Mouse (Mus musculus): ENCODE measurements around the gene Akap10.
A peak's percentile ranks its signal among the peaks of the same experiment; 100 is the strongest.
"Not testable (repeated sequence)": the region's sequence is repeated elsewhere in the genome, so short reads cannot be mapped to it uniquely, and the experiment has no call there.

The Akap10 gene

DNA sequence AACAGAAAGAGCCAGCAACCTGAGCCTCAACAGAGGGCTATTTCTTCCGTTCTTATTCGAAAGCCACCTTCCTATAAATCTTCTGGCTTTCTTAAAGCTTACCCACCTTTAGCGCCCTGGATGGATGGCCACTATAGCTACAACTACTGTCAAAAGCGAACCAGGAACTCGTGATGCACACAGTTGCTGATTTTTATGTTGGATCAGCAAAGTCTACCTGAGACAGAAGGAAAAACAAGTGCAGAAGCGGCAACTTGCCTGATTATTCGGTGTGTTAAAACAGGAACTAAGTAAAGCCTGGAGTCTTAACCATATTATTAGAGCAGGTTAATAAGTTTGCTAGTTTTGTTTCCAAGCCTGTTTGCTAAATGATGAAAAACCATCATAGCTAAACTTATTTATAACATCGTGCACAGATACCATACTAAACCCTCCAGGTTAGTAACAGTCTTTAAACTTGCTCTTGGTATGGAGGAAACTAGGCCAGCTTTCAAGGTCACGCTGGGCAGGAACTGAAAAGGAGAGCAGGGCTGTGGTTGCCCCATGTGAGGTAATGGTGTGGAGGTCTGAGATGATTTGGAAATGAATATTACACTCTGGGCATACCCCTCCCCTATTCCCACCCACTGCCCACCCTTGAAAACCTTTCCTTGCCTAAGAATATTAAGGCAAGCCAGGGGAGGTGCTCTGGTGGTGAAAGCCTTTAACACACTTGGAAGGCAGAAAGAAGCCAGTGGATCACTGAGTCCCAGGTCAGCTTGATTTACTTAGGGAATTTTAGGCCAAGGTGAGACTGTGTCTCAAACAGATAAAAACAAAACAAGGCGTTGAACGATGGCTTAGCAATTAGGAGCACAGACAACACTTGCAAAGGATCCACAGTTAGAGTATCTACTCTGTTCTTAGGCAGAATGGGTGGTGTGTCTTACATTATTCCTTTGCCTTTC lies 861 bp upstream of the Akap10 start:
- no peak for DNase-seq (ENCODE audit: low read depth in 1 of 2, low spot score in 2 of 2)

DNA sequence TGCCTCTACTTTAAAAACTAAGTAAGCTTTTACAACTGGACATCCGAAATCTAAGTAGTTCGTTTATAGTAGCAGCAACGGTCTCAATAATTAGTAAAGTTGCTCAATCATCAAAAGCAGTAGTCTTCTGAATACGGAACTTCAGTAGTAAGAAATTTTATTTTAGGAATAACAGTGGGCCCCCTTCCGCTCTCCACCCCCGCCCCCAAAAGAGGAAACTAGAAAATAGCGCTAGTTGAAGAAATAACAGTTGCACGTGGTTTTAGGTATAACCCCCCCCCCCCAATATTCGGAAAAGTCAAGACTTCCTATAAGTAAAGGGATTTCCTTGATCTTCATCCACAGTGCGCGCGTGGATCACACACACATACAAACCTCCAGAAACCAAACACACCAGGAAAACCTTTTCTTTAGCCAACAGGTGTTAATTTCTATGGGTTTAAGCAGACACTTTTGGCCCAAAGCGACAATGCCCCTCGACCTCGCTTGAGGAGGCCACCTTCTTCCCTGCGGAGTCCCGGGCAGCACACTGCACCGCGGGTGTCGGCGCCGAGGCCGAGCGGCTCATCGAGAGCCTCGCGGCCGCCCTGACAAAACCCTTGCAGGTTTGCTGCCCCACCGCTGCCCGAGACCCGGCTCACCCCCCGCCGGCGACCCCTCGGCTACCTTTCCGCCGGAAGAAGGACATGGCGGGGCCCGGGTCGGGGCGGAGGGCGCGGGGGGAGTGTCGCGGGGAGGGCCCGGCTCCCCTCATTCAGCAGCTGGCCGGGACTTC lies 542 bp downstream of the Akap10 start:
- no peak for DNase-seq (ENCODE audit: low read depth in 1 of 2, low spot score in 2 of 2)

DNA sequence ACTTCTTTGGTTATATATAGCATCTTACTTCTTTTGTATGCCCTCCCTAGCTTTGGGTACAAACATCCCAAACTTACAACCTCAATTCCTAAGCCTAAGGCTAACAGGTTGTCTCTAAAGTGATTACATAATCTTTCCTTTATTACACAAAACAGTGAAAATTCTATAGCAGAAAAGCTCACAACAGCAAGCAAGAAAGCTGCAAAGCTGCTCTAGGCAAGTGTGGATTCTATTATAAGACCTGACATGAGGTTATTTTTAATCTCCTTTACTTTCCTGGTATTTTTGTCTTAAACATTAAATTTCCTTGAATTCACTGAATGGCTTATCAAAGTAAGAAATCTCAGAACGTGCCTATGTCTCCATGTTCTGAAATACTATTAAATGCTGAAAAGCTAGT lies 6.7 kb downstream of the Akap10 start:
- DNase-seq (ENCODE audit: low read depth in 1 of 2, low spot score in 2 of 2): no peak

DNA sequence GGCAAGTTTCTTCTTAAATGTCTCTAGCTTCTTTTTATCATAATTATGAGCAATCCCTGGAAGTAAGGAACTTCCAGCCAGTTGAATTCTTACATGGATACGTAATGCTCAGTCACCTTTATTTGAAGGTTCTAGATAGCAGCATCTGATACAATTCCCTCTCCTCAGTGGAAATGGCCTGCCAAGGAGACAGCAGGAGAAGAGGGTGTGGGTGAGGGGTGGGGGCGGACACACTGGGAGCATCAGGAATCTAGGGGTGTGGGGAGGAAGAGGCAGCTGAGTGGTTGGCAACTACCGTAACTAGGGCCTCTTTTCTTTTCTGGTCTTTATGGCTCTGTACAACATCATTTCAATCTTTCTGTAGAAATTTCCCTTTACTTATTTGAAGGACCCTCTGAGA lies 10.3 kb downstream of the Akap10 start:
- DNase-seq (ENCODE audit: low read depth in 1 of 2, low spot score in 2 of 2): no peak

DNA sequence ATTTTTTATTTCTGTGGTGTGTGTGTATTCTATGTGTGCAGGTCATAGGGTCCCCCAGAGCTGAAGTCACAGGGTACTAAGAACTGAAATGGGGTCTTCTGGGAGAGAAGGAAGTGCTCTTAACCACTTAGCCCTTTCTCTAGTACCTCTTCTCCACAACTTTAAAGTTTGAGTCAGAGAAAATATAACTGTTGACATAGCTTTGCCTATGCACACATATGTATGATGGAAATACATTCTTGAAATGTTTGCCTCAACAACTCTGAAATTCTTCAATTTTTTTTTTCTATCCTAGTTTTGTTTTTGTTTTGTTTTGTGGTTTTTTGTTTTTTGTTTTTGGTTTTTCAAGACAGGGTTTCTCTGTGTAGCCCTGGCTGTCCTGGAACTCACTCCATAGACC lies 21.7 kb downstream of the Akap10 start:
- DNase-seq (ENCODE audit: low read depth in 1 of 2, low spot score in 2 of 2): no peak

DNA sequence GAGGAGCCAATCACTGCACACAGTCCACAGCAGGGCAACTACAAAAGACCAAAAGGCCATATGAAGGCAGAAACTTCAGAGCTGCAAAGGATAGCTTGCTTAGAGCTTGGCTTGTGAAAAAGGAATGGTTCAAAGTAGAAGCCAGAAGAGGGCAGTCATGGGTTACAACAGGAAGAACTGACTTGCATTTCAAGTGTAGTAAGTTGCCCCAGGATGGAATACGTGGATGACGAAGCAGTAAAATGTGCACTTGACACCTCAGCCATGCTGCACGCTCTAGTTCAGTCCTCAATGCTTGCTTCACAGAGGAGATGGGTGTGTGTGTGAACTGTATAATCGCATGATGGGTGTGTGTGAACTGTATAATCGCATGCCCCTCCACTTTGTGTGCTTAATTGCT lies 47.9 kb downstream of the Akap10 start:
- DNase-seq (ENCODE audit: low read depth in 1 of 2, low spot score in 2 of 2): no peak

DNA sequence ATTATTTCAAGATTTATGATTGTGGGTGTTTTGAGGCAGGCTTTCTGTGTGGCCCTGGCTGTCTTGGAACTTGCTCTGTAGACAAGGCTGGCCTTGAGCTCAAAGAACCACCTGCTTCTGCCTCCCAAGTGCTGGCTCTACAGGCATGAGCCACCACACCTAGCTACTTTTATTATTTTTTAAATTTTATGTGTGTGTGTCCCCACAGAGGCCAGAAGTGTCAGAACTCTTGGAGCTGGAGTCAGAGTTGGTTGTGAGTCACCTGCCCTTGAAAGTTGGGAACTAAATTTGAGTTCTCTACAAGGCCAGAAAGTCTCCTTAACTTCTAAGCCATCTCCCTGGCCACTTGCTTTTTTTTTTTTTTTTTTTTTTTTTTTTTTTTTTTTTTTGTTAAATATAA lies 50.1 kb downstream of the Akap10 start:
- no peak for DNase-seq (ENCODE audit: low read depth in 1 of 2, low spot score in 2 of 2)

DNA sequence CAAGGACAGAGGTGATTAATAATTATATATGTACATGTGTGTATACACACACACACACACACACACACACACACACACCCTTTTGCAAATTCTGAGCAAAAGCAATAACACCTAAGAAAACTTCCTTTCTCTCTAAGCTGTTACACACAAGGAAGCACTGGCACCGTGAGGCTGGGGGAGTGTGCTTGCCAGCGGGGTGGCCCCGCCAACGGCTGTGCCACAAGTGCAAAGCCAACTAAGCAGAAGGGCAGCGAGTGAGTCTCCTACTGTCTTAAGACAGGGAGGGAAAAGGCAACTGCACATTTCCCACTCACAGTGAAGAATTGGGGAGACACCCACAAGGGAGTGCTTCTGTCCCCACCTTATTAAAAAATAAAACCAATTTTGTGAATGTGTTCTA lies 58.2 kb downstream of the Akap10 start:
- DNase-seq (ENCODE audit: low read depth in 1 of 2, low spot score in 2 of 2): no peak

DNA sequence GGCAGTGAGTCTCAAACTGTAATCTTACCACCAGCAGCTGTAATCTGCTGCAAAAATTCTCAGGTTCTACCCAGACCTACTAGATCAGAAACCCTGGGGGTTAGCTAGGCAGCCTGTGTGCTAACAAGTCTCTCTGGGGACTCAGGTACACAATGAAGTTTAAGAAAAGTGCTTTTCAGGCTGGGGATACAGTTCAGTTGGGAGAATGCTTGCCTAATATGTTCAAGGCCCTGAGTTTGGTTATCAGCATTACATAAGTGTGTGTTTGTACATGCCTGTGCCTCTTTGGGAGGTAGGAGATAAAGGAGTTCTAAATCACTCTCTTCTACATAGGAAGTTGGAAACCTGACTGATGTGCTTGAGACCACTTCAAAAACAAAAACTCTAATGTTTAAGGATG lies 63.2 kb downstream of the Akap10 start:
- no peak for DNase-seq (ENCODE audit: low read depth in 1 of 2, low spot score in 2 of 2)

DNA sequence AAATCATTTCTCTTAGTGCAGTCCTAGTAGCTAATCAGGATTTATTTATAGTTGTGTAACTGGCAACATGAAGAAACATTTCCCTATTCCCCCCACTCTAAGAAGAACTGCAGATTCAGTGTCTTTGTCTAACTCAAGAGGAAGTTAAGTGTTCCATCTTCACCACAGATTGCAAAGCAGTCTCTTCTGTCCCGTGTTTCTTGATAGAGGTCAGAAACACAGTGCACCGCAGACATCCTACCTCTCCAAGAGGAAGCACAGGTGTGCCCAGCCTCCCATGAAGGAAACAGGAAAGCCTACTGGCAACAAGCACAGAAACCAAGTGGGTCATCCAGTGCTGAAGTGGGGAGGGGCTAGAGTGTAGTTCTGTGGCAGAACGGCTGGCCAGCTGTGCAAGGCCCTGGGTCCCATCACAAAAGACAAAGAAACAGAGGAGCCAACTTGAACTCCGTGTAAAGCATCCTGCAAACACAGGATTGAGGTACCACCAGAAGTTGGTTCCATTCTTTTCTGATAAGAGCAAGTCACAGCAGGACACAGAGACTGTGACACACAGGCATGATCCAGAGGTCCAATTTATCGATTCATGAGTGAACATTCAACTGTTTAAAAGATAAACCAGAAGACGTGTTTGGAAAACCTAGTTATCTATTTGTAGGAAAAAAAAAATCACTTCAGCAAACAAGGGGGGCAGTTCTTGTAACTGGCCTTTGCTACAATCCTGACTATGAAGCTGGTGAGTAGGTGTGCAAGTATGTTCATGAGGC lies 68.1 kb downstream of the Akap10 start:
- no peak for DNase-seq (ENCODE audit: low read depth in 1 of 2, low spot score in 2 of 2)

DNA sequence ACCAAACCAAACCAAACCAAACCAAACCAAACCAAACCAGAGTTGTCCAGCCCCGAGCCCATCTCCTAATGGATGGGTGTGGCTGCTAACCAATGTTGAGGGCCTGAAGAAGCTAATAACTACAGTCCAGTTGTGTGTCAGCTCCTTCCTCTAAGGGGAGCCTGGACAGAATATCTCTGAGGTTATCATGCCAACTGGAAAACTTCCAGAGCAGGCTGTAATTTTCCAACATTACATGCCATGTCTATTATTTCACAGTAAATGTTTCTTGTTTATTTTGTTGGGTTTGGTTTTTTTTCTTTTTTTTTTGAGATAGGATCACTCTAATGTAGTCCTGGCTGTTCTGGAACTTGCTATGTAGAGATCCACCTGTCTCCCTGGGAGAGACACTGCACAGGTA lies 70.7 kb downstream of the Akap10 start:
- no peak for DNase-seq (ENCODE audit: low read depth in 1 of 2, low spot score in 2 of 2)

DNA sequence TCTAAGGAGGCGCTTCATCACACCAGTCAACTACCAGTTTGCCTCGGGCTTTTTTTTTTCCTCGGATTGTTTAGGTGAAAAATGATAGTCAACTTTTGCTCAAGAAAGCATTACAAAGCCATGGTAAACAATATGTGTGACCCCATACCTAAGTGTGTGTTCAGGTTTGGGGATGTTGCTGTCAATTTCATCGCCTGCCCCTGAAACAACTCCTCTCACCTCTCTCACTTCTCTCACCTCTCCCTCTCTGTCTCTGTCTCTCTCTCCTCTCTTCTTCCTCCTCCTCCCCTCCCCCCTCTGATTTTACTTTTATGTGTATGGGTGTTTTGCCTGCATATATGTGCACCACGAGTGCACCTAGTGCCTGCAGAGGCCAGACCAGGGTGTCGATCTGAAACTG lies 74.5 kb downstream of the Akap10 start:
- no peak for DNase-seq (ENCODE audit: low read depth in 1 of 2, low spot score in 2 of 2)

DNA sequence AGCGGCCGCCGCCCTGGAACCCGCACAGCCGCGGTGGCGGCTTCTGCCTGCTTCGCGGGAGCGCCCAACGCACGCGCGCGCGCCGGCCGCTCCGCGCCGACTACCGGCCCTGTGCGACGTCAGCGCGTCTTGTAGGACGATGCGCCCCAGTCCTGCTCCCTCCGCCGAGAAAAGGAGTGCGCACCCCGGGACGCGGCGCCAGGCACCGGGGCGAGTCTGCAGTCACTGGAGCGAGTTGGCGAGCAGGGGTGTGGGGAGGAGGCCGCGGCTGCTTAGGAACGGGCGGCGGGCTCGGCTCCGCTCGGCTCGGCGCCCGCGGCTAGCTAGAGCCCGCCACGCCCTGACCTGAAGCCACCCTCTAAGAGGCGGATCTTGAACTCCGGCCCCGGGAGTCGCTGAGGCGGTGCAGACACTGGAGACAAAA lies 75.1 kb downstream of the Akap10 start, which contains the start of gene Ulk2:
TSS of gene Ulk2 (minus strand) at position 86 of the 424 bp plus-strand sequence.
- peak; percentile 53 to 76 for DNase-seq (ENCODE audit: low read depth in 1 of 2, low spot score in 2 of 2)

DNA sequence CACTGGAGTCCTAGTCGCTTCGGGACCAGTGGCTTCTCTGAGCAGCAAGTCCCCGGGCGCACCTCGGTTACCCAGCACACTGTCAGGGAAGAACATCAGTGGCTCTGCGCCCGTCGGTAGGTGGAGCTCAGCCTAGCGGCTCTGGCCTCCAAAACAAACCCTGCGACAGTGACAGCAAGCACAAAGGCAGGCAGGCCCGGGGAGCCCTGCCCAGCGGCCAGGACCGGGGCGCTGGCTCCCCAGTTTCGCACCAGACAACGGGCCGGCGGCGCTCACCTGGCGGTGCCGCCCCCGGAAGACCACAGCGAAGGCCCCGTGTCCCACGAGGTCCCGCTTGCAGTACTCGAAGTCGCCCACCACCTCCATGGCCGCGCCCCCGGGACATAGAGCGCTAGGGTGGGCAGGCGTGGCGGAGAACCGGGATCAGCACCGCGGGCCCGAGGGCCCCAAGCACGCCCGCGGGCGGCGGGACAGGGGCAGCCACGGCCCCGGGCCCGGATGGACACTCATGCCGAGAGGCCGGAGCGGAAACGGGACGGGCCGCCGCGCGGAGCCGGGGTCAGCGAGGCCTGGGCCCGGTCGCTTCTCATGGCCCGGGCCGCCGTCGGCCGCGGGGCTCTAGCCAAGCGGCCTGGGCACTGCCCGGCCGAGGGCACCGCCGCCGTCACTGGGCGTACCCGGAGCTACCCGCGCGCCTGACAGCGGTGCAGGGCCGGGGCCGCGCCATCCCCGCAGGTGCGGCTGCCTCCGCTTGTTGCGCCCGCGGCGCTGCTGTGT lies 75.7 kb downstream of the Akap10 start:
- peak; percentile 45 to 58 for DNase-seq (ENCODE audit: low read depth in 1 of 2, low spot score in 2 of 2)

DNA sequence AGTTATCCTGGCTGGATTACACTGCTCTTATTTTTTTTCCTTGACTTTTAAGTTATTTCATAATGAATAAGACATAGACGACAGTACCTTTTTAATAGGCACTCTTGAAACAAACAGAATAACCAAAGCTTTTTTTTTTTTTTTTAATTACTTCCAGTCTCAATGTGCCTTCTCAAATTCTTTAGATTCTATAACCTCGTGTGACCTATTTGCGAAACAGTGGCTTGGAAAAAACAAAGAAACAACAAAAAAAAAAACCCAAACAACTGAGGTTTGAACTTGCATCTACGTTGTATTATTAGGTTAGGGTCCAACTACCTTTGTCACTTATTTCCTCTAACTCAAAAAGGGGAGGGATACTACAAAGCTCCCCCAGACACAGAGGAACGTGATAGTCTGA lies 76.4 kb downstream of the Akap10 start:
- DNase-seq (ENCODE audit: low read depth in 1 of 2, low spot score in 2 of 2): no peak

DNA sequence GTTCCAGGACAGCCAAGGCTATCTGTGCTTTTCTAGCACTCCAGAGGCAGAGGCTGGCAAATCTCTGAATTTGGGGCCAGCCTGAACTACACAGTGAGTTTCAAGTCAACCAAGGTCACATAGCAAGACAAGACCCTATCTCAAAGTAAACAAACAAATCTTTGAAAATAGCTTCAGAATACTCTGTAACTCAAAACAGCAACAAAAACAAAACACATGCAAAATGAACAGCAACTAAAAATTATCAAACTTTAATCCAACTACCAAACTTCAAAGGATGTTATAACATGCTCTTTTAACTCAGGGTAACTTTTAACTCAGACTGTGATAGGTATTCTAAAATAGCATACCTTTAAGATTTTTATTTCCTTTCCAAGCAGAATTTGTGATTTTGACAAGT lies 77.1 kb downstream of the Akap10 start:
- no peak for DNase-seq (ENCODE audit: low read depth in 1 of 2, low spot score in 2 of 2)

DNA sequence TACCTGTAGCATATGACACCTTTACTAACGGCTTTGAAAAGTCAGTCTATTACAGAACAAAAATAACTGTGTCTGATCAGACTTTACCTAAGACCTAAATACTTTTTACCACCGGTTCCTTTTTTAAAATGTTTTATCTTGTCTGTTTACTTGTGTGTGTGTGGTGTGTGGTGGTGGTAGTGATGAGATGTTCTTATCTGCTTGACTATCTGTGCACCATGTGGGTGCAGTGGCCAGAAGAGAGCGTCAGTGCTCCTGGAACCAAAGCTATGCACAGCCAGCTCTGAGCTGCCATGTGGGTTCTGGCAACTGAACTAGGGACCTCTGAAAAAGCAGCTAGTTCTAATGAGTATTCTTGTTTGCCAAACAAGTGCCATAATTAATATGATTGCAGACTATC lies 78.9 kb downstream of the Akap10 start:
- no peak for DNase-seq (ENCODE audit: low read depth in 1 of 2, low spot score in 2 of 2)

DNA sequence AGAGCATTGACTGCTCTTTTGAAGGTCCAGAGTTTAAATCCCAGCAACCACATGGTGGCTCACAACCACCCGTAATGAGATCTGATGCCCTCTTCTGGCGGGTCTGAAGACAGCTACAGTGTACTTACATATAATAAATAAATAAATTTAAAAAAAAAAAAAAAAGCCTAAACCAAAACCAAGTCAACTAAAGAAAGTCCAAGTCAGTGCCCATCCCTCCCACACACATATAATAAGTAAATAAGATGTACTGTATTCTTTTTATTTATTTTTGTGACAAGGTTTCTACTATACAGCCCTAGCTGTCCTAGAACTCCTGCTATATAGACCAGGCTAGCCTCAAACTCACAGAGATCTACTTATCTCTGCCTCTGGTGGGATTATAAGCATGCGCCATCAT lies 89.4 kb downstream of the Akap10 start:
- DNase-seq (ENCODE audit: low read depth in 1 of 2, low spot score in 2 of 2): not testable (repeated sequence)

DNA sequence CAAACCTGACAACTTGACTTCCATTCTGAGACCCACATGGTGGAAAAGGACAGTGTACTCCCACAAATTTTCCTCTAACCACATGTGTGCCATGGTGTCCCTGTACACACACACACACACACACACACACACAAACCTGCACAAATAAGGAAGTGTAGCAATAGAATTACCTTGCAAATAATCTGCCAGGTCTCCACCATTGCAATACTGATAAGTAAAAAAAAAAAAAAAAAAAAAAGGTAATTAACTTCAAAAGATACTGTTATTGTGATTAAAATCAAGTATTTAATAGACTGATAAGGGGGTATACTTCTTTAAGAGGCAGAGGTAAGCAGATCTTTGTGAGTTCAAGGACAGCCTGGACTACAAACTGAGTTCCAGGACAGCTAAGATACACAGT lies 90.1 kb downstream of the Akap10 start:
- no peak for DNase-seq (ENCODE audit: low read depth in 1 of 2, low spot score in 2 of 2)

DNA sequence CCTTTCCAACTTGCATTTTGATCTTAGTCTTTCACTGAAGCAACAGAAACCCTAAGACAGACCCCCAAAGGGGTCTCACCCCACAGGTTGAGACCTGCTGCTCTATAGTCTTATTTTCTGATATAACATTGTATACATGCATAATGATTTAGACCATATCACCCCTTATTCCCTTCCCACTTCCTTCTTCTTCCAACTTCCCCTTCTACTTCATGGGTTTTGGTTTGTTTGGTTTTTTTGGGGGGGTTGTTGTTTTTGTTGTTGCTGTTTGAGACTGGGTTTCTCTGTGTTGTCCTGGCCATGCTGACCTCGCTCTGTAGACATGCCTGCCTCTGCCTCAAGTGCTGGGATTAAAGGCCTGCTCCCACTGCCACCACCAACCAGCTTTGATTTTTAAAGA lies 90.9 kb downstream of the Akap10 start:
- no peak for DNase-seq (ENCODE audit: low read depth in 1 of 2, low spot score in 2 of 2)

Data from monocyte, adult 2 months (primary cell).